Mouse (Mus musculus) c-Kit-positive CD71-negative TER-119-negative erythroid progenitor cells, embryonic 14.5 days (primary cell): Measurements from ENCODE around the gene Foxn3.

Experiments used
- DNase-seq: peaks from one replicate; pipeline ENCODE4 v3.0.0-alpha.2; 2013; ENCODE audit warnings: low read depth

The Foxn3 gene

DNA sequence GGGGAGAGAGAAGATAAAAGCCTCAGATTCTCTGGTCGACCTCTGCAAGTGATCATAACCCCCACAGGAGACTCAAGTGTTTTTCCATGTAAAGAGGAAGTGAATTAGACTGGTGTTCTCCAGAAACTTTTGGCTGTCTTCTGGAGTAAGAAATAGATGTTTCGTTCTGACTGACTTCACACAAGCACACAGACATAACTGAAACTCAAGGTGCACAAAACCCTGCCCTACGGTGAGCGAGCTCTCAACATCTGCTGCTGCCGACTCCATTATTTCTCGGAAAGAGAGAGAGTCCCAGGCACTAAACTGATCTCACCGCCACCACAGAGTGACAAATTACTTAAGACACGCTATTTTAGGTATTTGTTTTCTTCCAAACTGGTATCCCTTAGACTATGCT is 237.2 kb downstream of the Foxn3 start:
- no peak for DNase-seq

DNA sequence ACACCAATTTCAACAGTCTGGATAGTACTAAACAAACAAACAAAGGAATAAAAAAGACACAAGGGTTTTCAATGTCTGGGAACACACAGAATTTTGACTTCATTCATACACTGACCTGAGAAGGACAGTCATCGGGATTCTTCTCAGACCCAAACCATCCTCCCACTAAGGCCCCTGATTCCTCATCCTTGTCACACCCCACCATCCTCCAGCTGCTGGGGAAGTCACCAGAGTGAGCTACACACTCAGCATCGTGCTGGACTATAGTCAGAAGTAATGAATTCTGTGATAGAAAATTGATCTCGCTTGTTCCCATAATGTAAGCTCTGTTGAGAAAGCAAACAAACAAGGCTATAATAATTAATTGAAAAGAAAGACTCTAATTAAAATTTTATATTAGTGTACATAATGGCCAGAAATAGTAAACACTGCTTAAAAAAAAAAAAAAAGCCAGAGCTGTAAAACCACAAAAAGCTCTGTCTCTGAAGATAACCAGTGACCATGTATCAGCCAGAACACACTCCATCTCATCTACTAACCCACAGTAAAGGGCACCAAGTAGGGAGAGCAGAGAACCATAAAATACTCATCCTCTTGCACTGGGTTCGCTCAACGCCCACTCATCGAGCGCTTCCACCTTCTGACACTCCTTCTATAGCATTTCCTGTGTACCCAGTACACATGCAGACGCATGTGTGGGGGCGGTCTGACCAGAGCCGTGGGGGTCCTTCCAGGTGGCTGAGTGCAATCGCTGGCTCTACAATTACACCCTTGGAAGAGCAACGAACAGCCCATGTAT is 241.6 kb downstream of the Foxn3 start:
- peak; percentile 30 for DNase-seq

DNA sequence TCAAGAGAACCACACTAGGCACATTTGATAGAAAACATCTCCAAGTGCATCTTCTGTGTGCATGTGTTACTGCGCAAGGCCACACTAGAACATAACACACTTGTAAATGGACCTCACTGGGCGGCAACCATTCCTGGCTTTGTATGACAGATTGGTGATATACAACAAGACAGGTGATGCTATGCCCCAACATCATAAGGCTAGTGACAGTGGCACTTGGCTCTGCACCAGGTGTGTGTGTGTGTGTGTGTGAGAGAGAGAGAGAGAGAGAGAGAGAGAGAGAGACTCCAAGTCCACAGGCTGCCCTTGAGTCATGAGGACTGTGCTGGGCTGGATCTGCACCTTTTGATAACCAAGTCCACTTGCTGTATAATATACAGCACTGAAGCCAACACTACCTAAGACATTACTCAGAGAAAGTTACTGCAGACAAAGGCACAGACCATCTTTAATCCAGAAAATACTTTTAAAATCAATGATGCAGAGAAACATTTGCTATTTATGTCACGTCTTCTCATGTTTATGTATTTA is 242.4 kb downstream of the Foxn3 start:
- DNase-seq: no peak

DNA sequence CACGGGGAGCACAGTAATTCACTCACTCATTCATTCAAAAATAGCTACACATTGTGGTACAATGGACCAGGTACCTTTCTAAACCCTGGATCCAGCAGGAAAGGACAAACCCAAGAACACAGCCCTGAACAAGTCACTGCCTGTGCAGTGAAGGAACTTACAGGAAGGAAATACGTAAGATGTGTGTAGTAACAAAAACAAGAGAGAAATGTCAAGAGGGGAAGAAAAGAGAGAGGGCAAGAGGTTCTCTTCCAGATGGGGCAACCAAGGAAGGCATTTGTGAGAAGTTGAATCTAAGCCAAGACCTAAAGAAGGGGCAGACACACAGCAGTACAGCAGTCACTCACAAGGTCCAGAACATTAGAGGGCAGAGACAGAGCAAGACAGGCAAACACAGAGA is 243.5 kb downstream of the Foxn3 start:
- no peak for DNase-seq

DNA sequence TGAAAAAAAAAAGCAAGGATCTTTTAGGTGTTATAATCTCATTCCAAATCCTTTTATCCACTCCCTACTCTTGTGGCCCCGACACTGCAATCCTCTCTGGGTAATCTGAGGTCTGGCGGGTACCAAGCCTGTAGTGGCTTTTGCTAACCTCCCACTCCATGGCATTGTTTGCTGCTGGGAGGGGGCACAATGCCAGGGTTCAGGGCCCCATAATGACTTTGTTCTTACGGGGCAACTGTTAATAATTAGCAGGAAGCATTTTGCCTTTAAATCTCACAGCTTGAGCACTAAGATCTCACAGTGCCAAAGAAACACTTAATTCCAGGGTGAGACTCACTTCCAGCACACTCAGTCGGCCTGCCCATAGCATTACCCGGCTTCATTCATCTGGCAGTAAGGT is 244.2 kb downstream of the Foxn3 start:
- DNase-seq: no peak

DNA sequence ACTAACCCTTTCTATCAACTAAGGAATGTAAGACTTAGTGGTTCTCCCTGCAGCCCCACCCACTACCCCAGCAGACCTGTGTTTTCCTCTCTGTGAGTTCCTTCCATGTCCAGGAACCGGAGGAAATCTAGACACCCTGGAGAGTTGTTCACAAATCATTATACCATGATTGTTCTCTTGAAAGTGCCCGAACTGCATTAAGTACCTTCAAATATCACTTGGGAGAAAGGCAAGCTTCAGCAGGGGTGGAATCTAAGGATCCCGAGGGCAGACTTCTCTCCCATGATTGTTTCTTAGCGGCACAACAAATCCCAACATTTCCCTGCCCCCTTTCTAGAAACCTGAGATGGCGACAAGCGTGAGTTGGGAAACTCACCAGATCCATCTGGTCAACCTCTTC is 247.5 kb downstream of the Foxn3 start:
- DNase-seq: no peak

DNA sequence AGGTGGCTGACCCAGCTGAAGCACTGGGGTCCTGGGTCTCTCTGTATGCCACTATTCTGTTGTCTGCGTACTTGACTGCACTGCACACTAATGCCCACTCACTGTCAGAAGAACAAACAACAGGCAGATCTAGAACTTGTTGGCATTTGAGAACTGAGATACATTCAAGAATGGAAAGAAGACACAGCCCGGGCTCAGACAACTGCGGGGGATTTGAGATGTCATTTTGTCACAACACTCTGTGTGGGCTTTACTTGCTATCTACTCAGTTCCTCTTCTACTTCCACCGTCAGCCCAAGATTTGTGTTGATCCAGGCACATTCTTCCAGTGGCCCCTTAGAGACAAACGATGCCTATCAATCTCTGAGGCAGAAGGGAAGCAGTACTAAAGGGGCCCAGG is 248.6 kb downstream of the Foxn3 start:
- no peak for DNase-seq

DNA sequence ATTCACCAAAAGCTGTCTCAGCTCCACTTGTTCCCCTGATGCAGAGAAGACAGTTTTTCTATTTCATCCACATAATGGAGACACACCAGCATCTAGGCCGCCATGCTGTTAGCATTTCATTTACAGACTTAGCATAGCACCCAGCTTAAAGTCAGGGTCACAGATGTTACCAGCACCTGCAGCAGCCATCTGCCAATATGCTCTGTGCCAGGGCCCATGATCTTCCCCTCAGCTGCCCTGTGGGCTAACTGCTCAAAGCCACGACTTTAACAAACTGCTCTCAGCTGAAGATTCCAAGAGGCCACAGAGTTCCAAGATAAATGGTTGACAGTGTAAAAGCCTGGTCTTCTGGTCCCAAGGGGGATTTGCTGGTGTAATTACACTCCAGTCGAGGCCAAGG is 252.1 kb downstream of the Foxn3 start:
- no peak for DNase-seq

DNA sequence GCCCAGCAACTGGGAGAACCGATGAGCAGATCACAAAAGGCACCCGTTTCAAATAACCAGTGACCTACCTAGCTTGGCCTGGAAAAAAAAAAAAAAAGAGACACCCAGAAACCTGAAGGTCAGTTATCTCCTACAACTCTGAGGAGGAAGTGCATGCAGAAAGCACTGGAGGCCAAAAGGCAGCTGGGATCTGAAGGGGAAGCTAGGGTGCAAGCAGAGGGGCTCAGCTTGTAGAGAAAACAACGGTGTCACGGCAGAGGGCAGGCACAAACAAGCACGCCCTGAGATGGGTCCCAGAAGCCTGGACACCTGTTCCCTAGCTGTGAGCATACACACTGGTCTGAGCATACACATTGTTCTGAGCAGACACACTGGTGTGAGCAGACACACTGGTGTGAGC is 253.4 kb downstream of the Foxn3 start:
- no peak for DNase-seq

DNA sequence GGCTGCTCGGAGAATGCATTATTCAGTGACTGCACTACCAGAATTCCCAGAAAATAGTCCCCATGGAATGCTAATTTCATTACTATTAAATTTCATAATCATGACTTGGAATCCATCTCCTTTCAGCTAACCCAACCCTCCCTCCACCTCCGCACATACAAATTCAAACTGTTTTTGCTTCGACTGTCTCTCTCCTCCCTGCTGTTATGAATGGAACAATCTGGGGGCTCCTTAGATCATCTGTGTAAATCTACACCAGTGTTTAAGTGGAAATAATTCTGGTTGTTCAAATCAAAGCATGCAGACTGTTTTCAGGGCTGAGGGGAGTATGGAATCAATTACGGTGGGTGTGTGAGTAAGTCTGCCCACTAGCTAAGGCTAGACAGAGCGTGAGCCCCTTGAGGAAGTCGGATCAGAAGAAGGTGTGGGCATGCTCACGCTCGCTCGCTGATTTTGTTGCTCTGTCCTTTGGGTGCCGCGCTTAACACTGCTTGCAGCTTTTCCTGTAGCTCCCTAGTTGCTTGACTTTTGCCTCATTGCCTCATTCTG is 254.8 kb downstream of the Foxn3 start:
- no peak for DNase-seq

DNA sequence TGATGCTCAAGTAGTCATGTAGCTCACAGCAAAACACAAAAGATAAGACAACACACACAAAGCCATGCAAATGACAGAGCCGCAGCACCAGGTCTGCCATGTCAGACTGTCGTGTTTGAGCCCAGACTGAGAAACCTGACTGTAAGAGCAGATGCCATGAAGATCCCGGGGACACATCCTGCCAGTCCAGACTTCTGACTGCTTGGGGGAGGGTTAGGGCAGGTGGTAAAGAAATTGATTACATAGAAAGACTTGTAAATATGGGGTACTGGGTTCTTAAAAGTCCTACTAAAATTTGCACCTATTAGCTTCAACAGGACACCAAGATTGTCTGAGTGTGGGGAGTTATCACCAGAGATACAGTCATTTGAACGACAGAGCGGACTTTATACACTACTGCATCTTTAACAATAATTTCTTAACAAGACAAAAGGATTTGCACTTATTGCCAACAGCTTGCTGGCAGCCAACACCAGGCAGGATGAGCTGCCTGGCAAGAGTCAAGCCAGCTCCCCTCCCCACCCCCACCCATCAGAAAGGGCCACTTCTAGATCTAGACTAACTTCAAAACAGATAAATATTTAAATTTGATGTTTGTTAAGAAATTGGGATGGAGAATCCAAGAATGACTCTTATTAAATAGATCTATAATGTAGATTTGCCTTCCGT is 256.7 kb downstream of the Foxn3 start:
- DNase-seq: no peak

DNA sequence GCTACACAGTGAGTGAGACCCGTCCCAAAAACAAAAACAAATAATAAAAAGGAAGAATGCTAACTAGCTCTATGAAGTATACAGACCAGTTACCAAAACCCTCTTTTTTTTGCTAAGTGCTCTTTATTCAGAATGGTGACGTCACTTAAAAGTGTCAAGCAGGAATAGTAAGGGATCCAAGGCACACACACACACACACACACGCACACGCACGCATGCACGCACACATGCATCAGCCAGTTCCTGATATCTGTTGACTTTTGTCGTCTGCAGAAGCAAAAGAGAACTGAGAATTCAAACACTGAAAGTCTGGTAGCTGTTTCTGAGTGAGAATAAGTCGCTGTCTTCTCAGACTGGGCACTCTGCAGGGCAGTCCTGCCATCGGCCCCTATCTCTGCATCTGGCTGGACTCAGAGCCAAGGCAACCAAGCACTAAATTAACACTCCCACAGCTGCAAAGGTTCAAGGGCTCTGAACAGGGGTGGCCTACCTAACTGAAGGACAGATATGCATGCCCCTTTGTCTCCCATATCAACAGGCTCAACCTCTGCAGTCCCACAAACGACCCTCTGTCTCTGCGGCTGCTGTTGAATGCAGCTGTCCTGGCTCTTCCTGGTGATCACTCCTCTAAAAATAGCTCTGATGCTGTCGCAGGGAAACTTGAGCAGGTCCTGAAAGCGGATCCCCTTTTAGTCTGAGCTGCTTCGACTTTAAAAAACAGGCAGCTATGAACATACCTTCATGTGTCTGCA is 257.4 kb downstream of the Foxn3 start:
- DNase-seq: no peak

DNA sequence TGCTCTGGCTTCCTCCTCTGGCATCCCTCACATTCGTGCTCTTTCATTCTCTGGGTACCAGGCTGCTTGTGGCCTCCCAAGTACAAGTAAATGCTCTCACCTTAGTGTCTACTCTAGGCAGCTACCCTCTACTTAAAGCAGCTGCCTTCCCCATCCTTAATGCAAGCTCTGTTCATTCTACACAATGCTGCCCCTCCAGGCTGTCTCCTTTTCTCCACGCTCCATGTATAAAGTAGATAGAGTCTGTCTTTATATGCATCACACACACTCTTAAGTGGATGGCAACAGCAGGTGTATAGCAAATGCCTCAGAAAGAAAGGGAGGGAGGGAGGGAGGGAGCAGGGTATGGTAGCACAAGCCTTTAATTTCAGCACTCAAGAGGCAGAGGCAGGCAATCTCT is 258.1 kb downstream of the Foxn3 start:
- DNase-seq: no peak

DNA sequence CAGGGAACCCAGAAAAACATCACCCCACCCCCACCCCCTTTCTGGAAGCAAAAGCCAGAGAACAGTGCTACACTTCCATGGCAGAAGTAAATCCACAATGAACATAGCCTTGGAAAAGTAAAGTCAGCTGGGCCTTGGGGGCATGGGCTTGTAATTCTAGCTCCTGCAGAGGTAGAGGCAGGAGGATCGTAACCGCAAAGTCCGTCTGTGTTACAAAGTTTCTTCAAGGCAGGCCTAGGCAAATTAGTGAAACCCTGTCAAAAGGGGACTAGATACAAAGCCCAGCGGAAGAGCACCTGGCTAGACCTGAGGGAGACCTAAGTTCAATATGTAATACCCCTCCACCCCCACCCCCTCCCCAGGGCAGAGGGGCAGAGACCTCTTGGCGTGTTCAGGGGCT is 259.3 kb downstream of the Foxn3 start:
- DNase-seq: no peak

DNA sequence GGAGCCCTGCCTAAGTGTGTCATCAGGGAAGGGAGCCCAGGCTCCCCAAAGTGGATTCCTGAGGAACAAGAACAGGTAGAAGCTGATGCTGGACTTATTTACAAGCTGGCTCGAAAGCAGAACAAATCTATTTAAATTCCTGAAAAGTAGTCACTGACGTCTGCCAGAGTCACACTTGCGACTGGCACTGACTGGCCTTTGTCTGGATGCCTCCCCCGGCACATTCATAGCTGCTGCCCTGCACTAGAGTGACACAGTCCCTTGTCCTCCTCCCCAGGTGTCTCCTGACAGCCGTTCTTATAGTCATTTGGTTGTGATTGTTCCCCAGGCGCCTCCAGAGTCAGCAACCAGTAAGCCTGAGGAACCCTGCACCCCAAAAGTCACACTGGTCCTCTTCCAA is 259.8 kb downstream of the Foxn3 start:
- DNase-seq: no peak

DNA sequence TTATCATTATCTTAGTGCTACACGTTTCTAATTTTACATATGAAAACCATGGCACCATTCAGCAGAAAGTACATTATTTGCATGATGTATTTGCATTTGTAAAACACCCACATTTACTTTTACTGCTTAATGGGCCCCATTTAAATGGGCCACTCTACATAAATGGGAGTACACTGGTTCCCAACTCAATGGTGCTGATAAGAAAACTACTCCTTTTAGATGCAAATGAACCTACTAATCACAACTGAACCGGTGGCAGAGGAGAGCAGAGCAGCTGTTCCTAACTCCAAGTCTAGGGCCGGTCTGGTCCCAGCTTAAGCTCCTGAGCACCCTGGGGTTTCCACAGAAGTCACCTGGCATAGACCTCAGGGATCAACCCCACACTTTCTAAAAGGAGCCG is 263.5 kb downstream of the Foxn3 start:
- no peak for DNase-seq

DNA sequence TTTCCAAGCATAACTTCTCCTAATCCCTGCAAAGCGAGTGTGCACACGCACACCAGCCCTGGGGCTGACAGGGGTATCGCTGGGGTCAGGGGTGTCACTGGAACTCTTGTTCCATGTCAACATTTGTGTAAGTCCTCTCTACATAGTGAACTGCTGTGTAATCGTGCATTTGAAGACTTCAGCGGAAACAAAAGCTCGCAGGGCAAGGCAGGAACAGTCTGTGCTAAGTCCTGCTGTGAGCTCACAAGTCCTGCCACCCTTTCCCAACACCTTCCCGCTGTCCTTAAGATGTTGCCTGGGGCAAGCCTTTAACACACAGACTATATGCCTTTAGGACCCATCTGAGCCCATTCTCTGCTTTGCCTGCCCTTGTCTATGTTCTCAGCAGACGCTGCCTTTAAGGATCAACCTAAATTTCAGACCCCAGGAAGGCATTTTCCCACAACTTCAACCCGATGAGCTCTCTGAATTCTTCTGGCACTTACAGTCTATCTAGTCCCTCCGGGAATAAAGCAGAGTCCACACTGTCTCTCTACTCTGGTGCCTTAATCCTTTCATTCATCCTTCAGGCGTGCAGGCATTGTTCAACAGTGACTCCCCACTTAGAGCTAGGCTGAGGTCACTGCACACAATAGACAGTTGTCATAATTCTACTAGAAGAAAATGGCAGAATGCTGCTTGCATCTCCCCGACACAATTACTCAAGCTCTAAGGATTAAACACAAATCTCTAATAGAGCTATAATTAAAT is 264.4 kb downstream of the Foxn3 start:
- no peak for DNase-seq

DNA sequence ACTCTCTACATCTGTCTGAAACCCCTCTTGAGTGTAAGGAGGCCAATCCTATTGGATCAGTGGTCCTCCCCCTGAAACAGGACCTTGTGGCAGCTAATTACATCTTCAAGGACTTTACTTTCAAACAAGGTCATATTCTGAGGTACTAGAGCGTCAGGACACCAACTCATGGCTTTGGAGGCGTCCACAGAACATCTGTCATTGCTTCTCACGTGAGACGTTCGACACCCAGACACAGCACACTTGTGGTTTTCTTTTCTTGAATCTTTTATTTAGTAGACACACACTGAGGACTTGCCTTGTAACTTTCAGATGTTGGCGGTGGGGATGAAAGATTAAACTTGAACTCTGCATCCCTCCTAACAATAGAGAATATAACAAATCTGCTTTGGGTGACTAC is 265.1 kb downstream of the Foxn3 start:
- no peak for DNase-seq

DNA sequence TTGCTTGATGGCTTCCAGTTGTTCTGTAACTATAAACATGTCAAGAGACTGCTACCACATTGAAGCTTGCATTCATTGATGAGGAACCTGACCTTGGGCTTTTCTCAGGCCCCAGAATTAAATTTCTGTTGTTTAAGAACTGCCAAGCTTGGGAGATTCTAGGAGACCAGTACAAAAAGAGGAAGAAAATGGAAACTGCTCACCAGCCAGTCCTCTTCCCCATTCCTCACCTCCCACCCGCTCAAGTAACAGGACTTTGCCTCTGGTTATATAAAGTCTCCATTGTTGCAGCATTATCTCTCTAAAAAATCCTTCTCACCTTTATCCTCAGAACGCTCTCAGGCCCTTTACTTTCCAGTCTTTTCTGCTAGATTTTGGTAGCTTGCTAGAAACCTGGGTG is 265.6 kb downstream of the Foxn3 start:
- DNase-seq: no peak

DNA sequence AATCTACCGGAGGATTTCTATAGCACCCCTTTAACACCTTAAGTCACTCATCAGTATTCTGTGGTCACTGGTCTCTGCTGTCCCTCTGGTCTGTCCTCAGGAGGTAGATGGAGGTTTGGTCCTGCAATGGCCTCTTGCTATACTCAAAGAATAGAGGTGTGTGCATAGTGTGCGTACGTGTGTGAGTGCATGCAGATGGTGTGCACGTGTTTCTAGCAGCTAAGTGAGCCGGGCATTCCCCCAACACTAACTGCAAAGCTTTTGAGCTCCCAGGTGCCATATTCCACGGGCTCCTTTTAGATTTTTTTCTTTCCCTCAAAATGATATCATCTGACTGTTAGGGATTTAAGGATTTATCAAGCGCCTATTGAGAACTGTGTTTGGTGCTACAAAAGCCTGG is 269.9 kb downstream of the Foxn3 start:
- DNase-seq: no peak

DNA sequence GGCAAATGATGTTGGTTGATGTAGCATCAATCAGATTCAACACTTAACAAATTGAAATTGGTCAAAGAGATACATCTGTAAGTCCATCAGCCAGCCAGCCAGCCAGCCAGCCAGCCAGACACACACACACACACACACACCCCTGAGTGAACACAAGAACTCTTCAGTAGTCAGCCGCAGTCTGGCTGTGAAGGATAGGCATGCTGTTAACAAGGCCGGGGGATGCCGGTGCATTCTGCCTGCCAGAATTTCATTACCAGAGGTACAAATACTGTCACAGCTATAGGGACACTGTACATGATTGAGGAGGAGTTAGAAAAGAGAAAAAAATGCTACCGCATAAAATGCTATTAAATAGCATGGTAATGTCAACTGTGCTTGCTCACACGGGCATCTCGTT is 271.2 kb downstream of the Foxn3 start:
- no peak for DNase-seq

DNA sequence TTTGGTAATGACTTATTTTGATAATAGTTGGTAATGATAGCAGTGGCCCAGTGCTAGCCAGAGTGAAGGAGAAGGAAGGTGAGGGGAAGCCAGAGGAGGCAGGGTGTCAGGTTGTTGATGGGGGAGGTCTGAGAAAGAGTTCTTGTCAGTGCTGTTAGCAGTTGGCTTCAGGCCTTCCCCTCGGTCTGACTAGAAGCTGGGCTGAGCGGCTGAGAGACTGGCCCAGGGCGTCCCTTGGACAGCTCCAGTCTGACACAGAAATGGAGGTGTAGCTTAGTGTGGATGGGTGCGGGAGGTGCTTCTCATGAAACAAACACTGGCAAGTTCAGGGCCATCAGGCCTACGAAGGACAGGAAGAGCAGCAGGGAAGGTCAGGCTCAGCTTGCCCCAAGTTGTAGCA is 276.3 kb downstream of the Foxn3 start:
- DNase-seq: no peak
